Mouse (Mus musculus): ENCODE data around the gene Fam129a.
A peak's percentile ranks its signal among the peaks of the same experiment; 100 is the strongest.
"Not testable (repeated sequence)": the region's sequence is repeated elsewhere in the genome, so short reads cannot be mapped to it uniquely, and the experiment has no call there.

Fam129a gene

GRCm38 (mm10) chr1:151721357-151721983 is 150.5 kb downstream of the Fam129a start:
- no peak for DNase-seq (ENCODE audit: extremely low spot score, low read depth, low spot score)

- no peak for DNase-seq (ENCODE audit: extremely low spot score, low read depth, low spot score)
Observed at GRCm38 (mm10) chr1:151723771-151724170, 152.8 kb downstream of the Fam129a start.

GRCm38 (mm10) chr1:151725590-151725989 is 154.6 kb downstream of the Fam129a start:
- DNase-seq (ENCODE audit: extremely low spot score, low read depth, low spot score) = no peak

GRCm38 (mm10) chr1:151726358-151726757 is 155.4 kb downstream of the Fam129a start:
- no peak for DNase-seq (ENCODE audit: extremely low spot score, low read depth, low spot score)

GRCm38 (mm10) chr1:151728141-151728540 is 157.2 kb downstream of the Fam129a start:
- no peak for DNase-seq (ENCODE audit: extremely low spot score, low read depth, low spot score)

GRCm38 (mm10) chr1:151737146-151737545 is 166.2 kb downstream of the Fam129a start:
- DNase-seq (ENCODE audit: extremely low spot score, low read depth, low spot score) = no peak

- no peak for DNase-seq (ENCODE audit: extremely low spot score, low read depth, low spot score)
Observed at GRCm38 (mm10) chr1:151741199-151741621, 170.2 kb downstream of the Fam129a start.

GRCm38 (mm10) chr1:151749894-151750293 is 178.9 kb downstream of the Fam129a start:
- not testable (repeated sequence) for DNase-seq (ENCODE audit: extremely low spot score, low read depth, low spot score)

- no peak for DNase-seq (ENCODE audit: extremely low spot score, low read depth, low spot score)
Observed at GRCm38 (mm10) chr1:151752946-151753345, 182.0 kb downstream of the Fam129a start.

- no peak for DNase-seq (ENCODE audit: extremely low spot score, low read depth, low spot score)
Observed at GRCm38 (mm10) chr1:151753374-151753929, 182.5 kb downstream of the Fam129a start.

GRCm38 (mm10) chr1:151754028-151754489 is 183.1 kb downstream of the Fam129a start:
- no peak for DNase-seq (ENCODE audit: extremely low spot score, low read depth, low spot score)

GRCm38 (mm10) chr1:151754881-151755659 is 184.1 kb downstream of the Fam129a start, which contains the start of gene Edem3:
Gene Edem3 (plus strand): TSS chr1:151755371.
- peak; percentile 95 for DNase-seq (ENCODE audit: extremely low spot score, low read depth, low spot score)

GRCm38 (mm10) chr1:151755660-151756424 is 184.9 kb downstream of the Fam129a start:
- no peak for DNase-seq (ENCODE audit: extremely low spot score, low read depth, low spot score)

- DNase-seq (ENCODE audit: extremely low spot score, low read depth, low spot score) = no peak
Observed at GRCm38 (mm10) chr1:151756425-151756728, 185.4 kb downstream of the Fam129a start.

GRCm38 (mm10) chr1:151758301-151758700 is 187.3 kb downstream of the Fam129a start:
- DNase-seq (ENCODE audit: extremely low spot score, low read depth, low spot score) = no peak

GRCm38 (mm10) chr1:151758991-151759390 is 188.0 kb downstream of the Fam129a start:
- no peak for DNase-seq (ENCODE audit: extremely low spot score, low read depth, low spot score)

- no peak for DNase-seq (ENCODE audit: extremely low spot score, low read depth, low spot score)
Observed at GRCm38 (mm10) chr1:151764236-151764635, 193.2 kb downstream of the Fam129a start.

- no peak for DNase-seq (ENCODE audit: extremely low spot score, low read depth, low spot score)
Observed at GRCm38 (mm10) chr1:151766166-151766565, 195.2 kb downstream of the Fam129a start.

GRCm38 (mm10) chr1:151766976-151767654 is 196.1 kb downstream of the Fam129a start:
- DNase-seq (ENCODE audit: extremely low spot score, low read depth, low spot score) = no peak

- DNase-seq (ENCODE audit: extremely low spot score, low read depth, low spot score) = no peak
Observed at GRCm38 (mm10) chr1:151769200-151769913, 198.4 kb downstream of the Fam129a start.

Measured in hindlimb bud, embryonic 11.5 days (tissue).